Mouse (Mus musculus): ENCODE measurements at regions not wholly inside any gene's neighbourhood (a gene's known extent, or its start where the extent isn't known, plus 50 kb on each side); places are given as distances from the start of the nearest gene placed in this dataset.

- no peak for DNase-seq
These were observed 99.6 kb upstream of the 2610301B20Rik start for GRCm38 (mm10) chr4:10774557-10775215.

- no peak for DNase-seq
These were observed 87.6 kb upstream of the 2610301B20Rik start for GRCm38 (mm10) chr4:10786701-10787100.

DNA sequence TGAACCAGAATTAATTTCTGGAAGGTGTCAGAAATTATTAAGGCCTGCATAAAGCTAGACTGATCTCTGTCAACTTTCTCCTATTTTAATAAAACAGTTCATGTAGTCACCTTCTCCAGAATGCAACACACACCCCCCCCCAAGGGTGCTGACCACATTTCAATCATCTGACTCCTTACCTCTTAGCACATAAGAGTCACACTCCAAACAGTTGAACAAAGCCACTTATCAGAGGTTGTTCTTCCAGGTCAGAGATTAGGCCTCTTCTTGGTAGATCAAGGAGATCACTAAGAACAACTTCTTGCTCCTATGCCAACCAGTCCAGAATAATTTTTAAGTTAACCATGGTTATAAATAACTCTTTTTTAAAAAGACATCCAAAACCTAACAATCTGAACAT, 86.0 kb upstream of the 2610301B20Rik start:
- DNase-seq: no peak

DNA sequence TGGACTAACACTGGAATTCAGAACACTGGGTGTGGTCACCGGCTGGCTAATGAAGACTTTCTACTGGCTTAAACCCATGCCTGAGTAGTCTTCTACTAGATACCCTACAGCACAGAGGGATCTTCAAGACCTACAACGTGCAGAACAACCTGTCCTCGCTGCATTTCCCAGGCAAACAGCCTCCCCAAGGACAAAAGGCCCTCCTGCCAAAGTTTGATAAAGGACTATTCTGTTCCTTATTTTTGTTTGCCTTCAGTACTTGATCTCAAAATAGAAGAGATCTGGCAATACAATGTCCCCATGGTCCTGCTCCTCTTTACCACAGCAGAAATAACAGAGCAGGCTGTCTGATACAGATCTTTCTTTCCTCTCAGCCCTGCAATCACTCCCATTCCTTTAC, 85.2 kb upstream of the 2610301B20Rik start:
- no peak for DNase-seq

DNA sequence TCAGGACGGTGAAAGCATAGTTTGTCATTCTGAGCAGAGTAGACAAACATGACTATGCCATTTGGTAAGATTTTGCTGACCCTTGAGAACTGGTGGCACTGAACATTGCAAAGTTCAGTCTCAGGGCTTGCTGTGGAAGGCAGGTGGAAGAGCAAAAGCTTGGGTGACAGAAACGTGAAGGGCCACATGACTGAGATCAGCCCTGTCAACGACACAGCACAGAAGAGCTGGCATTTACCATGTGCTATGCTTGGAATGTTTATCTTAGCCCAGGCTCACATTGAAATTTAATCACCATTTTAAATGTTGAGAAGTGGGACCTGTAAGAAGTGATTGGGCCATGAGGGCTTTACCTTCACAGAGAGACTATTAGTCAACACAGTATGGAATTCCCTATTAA, 81.7 kb upstream of the 2610301B20Rik start:
- no peak for DNase-seq

- DNase-seq: no peak
These were observed 79.8 kb upstream of the 2610301B20Rik start for GRCm38 (mm10) chr4:10794471-10794870.

- no peak for DNase-seq
These were observed 73.3 kb upstream of the 2610301B20Rik start for GRCm38 (mm10) chr4:10800780-10801553.

DNA sequence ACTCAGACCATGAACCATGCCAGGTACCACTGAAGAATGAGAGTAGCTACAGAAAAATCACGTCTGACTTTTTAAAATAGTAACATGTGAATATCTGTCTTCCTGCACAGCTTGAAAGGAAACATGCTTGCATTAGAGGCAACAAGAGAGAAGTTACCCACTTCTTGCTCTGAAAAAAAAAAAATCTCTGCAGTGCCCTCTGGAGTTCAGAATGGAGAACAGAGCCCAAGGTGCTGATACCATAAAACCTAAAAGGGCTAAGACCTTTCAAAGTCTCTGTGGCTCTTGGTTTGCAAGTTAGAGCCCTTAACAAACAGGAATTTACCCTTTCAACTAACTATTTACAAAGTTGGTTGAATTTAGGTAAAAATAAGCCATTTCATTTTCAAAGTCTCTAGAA, 69.6 kb upstream of the 2610301B20Rik start:
- DNase-seq: no peak

GRCm38 (mm10) chr4:10807260-10807659, 67.0 kb upstream of the 2610301B20Rik start:
- no peak for DNase-seq

DNA sequence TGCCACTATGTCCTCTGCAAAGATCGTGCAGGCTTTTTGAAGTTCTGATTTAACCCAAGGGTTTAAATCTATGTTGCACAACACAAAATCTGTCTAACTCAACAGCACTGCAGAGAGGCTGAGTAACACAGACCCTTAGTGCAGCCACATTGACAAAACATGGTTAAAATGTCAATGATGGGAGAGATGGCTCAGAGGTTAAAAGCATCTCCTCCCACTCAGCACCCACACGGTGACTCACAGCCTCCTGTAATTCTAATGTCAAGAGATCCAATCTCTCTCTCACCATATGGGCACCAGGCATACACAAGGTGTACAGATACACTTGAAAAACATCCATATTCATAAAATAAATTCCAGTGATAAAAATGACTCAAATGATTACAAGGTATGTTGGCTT, 61.4 kb upstream of the 2610301B20Rik start:
- no peak for DNase-seq

Data from kidney, postnatal 36 days (tissue).